Mouse (Mus musculus): ENCODE data around the gene Tbx5.

Gene Tbx5

DNA sequence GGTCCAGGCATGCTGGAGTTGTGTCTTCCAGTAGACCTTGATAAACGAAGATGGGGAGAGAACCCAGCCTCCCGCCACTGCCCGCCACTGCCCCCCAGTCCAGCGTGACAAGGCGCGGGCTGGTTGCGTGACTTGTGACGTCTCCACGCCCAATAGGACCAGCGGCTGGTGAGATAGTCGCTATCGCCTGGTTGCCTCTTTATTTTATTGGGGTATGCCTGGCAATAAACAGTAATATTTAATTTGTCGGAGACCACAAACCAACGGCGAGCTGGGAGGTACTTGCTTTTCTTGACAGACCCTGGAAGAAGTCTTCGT, at the start of gene Tbx5:
Tbx5 (plus strand) TSS at position 190 of the 318 bp plus-strand sequence.
- no peak for DNase-seq

DNA sequence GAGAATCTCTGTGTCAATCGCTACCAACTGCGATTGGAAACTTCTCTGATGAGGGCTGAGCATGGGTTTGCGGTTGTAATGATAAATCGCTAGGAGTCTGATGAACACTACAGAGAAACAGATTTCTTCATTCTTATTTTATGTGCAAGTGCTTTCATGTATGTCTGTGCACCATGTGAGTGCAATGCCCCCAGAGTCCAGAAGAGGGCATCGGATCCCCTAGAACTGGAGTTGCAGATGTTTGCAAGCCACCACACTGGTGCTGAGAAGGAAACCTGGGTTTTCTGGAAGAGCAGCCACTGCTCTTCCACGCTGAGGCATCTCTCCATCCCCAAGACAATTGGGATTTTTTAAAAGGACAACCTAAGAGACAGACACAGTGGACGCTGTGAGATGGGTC, 46.5 kb upstream of the Tbx5 start:
- no peak for DNase-seq

DNA sequence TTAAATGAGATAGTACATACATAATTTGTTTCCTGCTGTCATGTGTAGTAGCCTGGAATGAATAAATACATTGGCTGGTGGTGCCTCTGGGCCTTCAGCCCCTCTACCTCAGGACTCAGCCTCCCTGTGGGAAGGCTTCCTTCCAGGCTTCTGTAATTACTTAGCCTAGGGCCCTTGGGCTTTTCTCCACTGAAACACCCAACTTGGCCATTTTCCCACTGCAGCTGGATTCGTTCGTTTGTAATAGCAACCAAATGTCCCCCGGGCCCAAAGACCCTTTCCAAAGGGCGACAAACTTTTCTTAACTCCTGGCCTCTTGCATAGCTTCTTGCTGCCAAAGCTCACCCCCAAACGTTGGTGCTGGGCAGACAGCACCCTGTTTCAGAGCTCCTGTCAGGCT, 40.8 kb upstream of the Tbx5 start:
- DNase-seq = no peak

DNA sequence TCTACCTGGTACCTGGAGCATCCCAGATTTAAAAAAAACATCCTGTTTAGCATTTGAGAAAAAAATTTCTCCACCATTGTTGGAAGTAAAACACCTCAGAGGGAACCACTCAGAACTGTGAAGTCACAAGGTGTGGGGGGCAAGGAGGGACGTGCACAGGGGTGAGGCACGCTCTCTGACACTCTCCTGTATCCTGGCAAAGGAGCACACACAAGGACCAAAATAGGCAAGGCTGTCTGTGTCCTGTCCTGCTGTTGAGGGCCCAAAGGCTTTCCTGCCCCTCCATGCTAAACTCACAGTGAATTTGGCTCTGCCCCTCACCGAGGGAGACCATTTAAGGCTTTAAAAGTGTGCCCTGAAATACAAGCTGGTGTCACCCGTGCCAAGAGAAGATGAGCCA, 38.5 kb upstream of the Tbx5 start:
- no peak for DNase-seq

DNA sequence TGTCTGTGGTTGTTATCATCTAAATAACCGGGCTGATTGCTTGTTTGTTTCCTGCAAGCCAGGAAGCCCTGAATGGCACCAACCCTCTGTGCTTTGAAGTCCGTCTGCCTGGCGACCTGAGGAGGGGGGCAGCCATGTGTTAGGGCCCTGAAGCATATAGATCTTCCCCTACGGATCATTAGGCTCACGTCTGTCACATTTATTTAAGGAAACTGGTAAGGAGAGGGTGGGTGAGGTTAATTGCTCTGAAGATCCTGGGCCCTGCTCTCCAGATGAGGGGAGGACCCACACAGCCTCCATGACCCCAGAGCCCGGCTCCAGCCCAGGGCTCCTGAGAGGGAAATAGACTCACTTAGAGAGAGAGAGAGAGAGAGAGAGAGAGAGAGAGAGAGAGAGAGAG, 37.1 kb upstream of the Tbx5 start:
- no peak for DNase-seq

DNA sequence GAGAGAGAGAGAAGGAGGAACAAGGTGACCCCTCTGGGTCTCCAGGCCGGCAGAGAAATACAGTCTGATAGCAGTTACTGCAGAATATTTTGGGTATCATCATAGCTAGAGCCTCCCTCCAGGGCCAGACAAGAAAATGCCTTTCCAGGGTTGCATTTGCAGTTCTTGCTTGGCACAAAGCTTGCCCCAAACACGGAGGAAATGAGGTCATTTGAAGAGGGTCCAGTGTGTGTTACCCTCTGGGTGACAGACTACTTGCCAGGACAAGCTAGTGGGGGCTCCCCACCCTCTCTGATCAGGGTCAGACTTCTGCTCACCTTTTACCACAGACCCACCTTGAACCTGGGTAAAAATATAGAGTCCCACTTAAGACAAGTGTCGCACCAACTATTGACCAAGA, 36.7 kb upstream of the Tbx5 start:
- no peak for DNase-seq

DNA sequence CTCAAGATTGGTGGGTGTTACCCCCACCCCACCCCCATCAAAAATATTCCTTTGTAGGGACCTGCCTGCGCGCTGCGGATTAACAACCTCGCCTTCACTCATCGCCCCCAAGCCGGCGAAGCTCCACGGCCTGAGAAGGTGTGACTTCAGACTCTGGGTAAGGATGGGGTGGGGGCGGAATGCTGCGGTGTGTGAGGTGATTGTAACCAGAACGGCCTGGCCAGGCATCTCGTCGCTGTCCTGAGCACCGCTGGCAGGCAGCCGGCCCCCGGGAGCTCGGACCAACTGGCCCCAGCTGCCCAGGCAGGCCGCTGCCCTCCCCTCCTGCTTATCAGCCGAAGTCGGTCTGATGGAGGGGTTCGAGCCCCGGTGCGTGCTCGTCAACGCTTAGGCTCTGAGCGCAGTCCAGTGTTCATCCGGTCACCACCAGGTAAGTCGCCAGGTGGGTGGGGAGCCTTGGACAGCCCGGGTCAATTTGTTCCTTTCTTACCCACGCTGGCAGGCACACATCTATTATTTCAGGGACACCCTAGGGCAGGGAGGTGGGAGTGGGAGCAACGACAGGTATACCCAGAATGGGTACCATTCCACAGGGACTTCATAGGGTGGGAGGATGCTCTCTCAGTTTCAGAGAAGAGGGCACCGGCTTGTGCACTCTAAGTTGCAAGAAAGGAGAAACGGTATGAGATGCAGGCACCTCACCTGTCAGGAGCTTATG, 35.9 kb upstream of the Tbx5 start:
- no peak for DNase-seq

DNA sequence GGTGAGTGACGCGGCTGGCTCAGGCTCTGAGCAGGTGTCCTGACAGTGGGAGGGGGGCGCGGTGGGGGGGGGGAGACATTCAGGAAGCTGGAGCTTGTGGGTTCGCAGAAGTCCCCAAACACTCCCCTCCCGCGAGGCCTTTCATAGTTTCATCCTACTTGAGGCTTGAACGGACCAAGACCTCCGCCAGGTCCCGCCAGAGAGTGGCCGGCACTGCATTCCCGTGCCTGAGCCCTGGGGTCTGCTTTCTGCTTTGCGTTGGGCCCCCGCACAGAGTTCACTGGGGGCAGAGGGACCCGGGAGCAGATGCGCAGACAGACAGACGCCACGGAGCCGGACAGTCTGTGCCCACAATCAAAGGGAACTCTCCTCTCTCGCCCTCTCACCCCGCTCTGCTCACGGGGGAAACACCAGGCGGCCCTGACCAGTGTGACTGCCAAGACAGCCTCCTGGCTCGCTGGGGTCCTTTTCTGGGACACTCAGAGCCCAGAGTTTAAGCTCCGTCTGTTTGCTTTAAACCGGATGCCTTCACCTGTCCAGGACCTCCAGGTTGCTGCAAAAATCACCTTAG, 34.8 kb upstream of the Tbx5 start:
- no peak for DNase-seq

DNA sequence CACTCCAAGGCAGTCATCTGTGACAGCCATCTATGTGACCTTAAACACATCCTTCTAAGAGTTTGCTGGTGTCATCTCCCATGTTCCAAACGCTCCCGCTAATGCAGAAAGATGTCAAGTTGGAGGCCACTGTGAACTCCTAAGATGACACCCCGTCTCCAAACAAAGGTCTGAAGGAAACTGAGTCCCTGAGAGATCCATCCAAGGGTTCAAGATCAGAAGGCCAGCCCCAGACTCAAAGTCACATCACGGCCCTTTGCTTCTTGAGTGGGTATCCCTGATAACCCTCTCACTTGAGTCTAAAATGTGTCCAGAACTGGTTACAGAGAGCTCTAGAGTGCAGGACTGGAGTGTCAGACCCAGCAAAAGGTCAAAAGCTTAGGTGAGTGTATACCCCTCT, 34.2 kb upstream of the Tbx5 start:
- DNase-seq = no peak

DNA sequence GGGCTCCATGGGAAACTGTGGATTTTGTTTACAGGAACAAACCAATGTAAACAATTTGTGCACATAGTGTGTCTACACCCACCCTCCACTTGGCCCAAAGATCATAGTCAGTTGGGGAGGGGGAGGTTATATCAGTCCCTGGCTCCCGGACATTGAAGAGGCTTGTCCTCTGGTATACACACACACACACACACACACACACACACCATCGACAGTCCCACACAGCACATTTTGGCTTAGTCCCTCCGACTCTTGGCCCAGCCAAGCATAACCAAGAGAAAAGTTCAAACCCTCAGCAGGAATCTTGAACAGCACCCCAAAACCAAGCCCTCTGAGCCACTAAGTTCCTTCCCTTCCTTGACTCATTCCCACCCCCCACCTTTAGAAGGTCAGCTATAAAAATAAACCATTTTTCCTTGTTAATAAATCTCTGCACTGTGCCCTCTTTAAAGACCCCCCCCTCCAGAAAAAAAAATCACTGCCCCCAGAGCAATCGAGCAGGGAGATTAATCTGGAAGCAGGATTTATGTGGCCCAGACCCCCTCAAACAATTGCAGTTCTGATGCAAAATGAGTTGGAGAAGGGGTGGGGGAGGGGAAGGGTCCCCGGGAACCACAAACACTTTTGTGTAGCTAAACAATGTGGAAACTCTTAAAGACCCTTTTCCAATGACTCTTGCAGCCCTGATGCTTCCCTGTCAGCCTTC, 33.6 kb upstream of the Tbx5 start:
- DNase-seq = no peak

DNA sequence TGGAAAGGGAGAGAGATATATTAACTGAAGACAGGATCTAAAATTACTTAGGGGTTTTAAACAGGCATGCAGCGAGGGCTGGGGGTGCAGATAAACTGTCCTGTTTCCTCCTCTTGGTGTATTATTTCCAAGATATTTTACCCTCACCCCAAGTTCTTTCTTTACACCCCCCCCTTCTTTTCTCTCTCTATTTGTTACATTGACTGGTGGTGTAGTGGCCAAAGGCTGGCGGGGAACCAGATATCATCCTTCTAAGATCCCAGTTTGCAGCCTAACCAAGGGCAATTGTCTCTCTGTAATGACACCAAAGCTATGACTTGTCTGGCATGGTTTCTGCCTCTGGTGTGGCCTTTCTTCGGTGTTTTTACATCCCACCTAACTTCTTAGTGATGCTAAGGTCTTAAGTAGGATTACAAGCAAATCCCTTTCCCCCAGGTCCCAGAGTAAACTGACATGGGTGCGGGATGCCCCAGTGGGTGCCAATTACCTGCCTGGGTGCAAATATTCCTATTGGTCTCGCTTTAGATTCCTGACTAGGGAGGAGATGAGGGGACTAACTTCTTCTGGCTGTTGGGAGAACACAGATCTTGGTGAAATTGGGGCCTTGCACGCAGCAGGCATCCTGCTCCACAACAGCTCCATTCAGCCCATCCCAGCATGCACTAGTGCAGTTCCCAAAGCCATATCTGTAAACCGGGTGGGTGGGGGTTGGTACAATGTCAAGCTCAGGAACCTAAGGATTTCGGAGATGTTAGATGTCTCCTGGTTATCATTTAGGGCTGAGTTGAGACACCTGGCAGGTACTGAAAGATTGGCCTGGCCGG, 32.8 kb upstream of the Tbx5 start:
- no peak for DNase-seq

DNA sequence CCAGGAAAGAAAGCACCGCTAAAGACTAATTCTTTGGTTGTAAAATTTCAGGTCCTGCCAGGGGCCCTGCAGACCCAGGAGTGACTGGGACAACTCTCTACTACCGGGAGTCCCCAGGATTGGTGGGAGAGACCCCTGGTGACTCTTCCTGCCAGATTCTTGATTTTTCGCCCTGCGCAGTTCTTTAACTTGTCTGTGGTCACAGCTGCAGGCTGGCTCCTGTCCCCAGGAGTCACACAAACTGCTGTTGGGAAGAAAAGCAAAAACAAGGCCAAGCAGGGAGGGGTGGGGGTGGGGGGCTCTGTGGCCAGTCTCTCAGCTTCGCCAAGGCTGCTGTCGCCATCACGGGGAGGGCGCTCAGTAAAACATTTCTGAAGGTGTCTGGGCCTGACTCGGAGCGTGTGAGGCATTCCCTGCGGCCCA, 32.2 kb upstream of the Tbx5 start:
- DNase-seq = no peak

DNA sequence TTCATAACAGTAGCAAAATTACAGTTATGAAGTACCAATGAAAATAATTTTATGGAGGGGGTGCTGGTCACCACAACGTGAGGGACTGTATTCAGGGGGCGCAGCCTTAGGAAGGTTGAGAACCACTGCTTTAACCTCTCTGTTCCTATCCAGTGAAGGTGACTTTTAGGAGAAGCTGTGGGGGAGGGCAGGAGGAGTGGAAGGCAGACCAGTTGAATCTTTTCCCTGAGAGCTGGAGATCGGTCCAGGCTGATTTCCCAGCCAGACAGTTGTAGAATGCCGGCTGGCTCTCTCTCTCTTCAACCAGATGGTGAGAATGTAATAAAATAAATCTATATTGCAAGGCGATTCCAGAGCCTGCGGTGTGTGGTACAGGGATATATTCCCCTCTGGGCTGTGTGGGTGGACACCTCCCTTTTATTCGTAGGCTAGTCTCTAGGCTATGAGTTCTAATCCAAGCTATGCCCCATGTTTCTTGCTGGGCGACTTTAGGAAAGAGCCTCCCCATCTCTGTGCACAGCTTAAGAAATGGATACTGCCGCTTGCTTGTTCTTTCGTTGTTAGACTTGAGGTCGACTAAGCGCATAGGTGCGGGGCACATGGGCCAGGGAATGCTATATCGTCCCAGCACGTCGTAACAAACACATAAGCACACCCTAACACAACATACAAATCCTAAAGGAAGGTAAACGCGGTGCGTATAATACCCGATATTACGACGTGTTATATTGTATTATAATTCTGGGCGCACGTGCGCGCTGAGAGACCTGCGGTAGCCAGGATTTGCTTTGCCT, 29.7 kb upstream of the Tbx5 start:
- no peak for DNase-seq

DNA sequence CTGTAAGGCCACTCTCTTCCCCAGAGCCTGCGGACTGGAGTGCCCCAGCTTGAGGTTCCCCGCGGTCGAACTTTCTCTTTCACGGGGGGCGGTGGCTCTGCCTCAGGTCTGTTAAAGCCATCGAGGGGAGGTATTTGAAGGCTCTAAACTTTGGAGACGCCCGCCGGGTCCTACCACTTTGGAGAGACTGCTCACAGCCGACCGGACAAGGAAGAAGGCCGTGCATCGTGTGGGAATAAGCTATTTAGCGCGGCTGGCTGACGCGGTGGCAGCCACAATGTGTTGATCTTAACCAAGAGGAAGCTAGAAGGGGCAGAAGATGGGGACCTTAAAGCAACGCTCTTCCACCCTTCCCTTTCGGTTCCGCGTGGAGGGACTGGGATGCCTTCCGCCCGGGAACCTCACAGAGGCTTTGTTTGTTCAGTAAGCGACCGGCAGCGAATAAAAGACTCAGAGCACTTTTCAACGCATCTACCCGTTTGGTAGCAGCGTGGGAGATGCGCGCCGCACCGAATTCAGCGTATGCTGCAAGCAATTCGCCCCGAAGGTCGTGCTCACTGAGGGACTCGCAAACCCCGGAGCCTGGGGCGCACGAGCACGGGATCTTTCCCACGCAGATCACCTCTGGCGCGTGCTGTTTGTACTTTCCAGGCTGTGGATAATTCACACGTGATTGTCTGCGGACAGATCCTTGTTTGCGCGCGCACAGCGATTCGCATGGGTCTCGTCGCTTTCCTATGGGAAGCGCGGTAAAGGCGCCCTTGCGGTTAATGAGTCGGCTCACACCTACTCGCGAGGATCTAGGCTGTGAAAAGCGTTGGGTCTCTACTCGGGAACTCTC, 28.8 kb upstream of the Tbx5 start:
- no peak for DNase-seq

DNA sequence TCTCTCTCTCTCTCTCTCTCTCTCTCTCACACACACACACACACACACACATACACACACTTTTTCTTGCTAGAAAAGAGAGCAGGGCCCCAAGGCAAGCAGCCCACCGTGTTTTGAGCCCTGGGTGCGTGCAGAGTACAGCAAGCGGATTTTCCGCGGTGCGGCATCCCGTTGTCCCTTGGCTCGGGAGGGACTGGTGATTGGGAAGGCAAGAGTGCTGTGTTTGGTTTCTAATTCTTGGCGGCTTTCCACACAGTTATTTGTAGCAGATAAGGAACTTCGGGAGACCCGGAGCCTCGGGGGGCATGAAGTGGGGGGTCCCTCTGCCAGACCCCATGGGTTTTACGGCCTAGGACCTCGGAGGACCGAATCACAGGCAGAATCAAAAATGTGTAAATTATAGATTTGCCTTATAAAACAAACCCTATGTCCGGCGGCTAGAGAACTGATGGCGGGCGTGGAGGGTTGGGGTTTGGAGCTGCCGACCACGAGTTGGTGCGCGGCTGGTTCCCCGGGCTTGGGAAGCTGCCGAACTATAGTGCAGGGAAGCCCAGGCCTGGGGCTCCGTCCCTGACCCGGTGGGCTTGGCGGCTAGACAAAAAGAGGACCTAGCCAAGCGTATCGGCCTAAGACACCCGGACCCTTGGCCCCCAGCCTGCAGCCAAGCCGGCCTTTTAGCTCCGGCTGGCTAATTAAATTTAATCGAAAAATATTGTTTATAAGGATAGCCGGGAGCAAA, 28.0 kb upstream of the Tbx5 start:
- no peak for DNase-seq

DNA sequence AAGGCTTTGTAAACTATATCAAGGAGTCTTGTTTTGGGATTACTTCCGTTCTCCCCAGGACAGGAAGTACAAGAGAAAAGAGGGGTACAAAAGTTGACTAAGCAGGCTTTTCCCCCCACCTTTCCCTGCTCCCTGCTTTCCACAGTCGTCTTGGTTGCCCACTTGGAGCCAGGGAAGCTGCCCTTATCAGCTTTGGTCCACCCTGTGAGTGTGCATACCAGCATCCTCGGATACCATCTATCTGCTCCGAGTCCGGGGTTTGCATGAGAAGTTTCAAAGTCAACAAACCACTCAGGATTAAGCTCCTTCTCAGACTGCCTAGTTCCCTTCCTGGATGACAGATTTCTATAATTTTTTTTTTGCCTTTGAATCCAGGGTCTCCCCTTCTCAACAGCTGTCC, 26.8 kb upstream of the Tbx5 start:
- no peak for DNase-seq

DNA sequence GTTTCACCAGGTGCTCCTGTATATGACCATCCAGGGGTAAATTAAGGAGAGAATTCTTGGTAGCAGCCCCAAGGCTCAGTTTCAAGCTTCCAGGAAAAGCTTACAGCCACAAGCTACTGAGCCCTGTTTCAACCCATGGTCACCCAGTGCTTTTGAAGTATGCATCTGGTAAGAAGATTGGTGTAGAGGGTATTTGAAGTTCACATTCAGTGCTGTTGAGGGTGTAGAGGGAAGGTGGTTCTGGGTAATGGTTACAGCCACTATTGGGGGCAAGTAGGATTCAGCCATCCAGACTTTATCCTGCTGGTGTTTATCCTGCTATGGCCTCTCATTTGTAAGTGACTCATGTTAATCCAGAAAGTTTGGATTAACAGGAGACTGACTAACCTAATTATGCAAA, 26.0 kb upstream of the Tbx5 start:
- DNase-seq = no peak

DNA sequence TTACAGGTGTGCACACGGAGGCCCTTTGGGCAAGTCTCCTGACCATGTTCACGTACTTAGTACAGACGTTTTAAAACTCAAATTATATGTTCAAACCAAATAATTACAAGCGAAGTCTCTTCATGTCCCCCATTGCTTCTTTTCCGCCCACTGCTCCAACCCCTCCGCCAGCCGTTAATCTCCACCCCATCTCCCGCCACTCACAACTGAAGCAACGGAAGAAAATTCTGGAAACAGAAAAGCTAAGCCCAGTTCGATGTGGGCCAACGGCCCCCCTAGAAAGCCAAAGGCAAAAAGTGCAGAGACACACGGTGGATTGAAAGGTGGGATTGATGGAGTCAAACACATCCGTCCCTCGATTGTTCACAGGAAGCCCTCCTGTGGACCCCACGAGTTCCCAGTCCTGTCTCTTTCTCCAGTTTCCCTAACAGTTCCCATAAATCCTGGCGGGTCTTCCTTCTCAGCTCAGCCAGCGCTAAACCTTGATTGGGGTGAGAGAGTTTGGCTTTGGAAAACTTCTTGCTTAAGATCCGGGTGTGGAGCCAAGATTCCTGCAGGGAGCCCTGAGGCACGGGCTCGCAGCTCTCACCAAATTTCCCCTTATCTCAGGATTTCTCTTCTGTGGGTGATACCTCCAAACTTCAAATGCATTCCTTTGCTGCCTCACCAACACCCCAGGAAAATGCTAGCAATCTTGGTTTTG, 24.8 kb upstream of the Tbx5 start:
- DNase-seq = no peak

DNA sequence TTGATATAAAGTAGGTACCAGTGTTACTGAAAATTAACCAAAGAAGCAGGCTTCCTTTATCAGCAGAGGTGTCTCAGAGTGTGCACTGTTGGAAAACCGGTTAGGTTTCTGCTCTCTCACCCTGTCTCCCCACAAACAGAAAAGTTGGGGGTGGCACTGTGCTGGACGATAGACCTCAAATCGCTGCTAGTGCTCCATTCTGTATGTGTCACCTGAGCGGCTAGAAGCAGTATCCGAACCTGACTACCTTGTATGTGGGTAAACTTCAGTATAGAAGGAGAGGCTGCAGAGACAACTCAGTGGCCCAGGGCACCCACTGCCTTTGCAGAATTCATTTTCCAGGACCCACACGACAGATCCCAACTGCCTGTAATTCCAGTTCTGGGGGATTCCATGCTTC, 23.8 kb upstream of the Tbx5 start:
- no peak for DNase-seq

DNA sequence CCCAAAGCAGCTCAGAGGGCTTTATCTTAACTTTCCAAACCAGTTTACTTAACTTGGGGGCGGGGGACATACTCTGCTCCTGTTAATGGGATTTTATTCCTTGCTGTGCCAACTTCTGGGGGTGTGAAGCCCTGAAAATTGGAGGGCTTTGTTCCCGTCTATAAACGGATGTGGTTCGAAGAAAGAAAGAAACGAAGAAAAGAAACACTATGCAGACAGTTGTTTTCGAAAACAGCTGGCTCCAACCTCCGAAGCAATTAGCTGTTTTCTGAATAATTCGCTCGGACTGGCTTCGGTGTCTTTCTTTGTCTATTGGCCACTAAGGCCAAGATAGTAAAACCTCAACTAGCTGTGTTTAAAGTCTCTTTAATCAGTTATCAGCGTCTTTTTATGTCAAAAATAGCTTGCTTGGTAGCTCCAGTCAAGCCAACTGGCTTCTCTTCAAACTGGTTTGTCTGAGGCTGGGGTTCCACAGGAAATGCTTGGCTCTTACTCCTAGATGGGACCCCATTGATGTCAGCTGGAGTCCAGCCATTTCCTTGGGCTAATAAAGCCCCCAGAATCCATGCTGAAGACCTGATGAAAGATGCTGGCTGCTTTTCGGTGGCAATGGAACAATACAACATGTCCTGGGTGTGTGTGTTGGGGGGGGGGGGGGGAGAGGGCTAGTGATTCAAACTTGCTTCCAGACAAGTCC, 21.3 kb upstream of the Tbx5 start:
- DNase-seq = no peak
